Mouse (Mus musculus) lung, postnatal 0 days (tissue): ENCODE measurements around the gene Gm20767.
"Not testable (repeated sequence)": the region's sequence is repeated elsewhere in the genome, so short reads cannot be mapped to it uniquely, and the experiment has no call there.

Experiments used
- CTCF ChIP-seq: IDR thresholded peaks from 2 replicates; pipeline ENCODE4 v1.5.1; 2016; ENCODE audit warnings: antibody characterized with exemption, mild to moderate bottlenecking
- EP300 ChIP-seq: IDR thresholded peaks from 2 replicates; pipeline ENCODE4 v1.6.1; 2016; ENCODE audit warnings: antibody characterized with exemption, mild to moderate bottlenecking, control low read depth

- not testable (repeated sequence) for TF ChIP-seq CTCF, EP300
Observed at GRCm38 (mm10) chr13:120096938-120097256, 43.1 kb upstream of the Gm20767 start.
